Mouse (Mus musculus) adrenal gland (tissue): ENCODE data around the gene Map7d1.

ENCODE experiments used
- intact Hi-C: fragments of 180-260 bp; cut with DNase I; formaldehyde crosslinking; loops from one replicate; pipeline ENCODE4 v1.15.1; 2025

Map7d1 gene

DNA sequence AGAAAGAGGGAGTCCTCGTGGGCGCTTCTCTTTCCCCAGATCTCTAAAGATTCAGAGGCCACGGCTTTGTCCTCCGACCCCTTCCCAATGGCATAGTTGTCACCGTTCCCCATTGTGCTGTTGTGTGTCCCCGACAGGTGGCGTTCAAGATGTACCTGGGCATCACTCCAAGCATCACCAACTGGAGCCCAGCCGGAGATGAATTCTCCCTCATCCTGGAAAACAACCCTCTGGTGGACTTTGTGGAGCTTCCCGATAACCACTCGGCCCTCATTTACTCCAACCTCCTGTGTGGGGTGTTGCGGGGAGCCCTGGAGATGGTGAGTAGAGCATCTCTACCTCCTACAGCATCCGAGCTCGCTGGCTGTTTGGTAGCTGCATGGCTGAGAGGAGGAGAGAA lies 17.6 kb upstream of the Map7d1 start:
- intact Hi-C loops: no loop called here

- intact Hi-C loops: loop anchor here (5.0 kb wide), 1 partner anchor 33 kb away; no protein-coding TSS in a partner anchor
Observed at GRCm38 (mm10) chr4:126269292-126269691, 13.1 kb upstream of the Map7d1 start.

DNA sequence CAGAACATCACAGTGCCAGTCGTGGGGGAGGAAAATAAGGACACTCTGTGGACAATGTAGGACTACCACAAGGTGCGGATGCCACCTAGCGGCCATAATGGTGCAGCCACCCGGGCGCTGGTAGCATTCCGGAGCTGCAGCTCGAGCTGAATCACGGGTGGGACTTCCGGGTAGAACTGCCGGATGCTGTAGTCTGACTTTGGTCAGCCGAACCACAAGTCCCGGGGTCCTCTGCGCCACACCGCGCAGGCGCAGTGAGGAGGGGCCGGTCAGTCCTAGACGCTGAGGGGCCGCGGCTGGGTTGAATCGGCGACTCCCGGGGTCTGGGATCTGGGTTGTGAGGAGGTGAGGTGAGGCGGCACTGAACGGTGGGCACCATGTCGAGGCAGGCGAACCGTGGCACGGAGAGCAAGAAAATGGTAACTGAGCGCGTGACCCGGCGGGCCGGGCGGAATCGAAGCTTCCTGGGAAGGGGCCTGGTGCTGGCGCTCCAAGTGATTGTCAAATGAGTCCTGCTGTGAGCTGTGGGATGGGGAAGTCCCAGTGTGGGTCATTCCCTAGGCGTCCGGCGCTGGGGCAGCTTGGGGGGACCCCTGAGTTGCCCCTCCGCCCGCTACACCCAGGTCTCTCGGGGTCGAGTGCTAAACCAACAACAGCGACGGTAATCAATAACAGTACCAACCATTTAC lies 6.1 kb upstream of the Map7d1 start, which contains the start of gene Trappc3:
TSS of gene Trappc3 (plus strand) at position 207 of the 689 bp plus-strand sequence.
- intact Hi-C loops: loop anchor here (5.0 kb wide), 2 partner anchors 75 to 175 kb away; no protein-coding TSS in a partner anchor

GRCm38 (mm10) chr4:126261675-126262074 lies 5.5 kb upstream of the Map7d1 start:
- intact Hi-C loops: loop anchor here (2.0 to 5.0 kb wide), 3 partner anchors 35 to 174 kb away; no protein-coding TSS in a partner anchor

- intact Hi-C loops: loop anchor here (2.0 to 5.0 kb wide), 3 partner anchors 34 to 174 kb away; no protein-coding TSS in a partner anchor
Observed at GRCm38 (mm10) chr4:126261266-126261665, 5.1 kb upstream of the Map7d1 start.

DNA sequence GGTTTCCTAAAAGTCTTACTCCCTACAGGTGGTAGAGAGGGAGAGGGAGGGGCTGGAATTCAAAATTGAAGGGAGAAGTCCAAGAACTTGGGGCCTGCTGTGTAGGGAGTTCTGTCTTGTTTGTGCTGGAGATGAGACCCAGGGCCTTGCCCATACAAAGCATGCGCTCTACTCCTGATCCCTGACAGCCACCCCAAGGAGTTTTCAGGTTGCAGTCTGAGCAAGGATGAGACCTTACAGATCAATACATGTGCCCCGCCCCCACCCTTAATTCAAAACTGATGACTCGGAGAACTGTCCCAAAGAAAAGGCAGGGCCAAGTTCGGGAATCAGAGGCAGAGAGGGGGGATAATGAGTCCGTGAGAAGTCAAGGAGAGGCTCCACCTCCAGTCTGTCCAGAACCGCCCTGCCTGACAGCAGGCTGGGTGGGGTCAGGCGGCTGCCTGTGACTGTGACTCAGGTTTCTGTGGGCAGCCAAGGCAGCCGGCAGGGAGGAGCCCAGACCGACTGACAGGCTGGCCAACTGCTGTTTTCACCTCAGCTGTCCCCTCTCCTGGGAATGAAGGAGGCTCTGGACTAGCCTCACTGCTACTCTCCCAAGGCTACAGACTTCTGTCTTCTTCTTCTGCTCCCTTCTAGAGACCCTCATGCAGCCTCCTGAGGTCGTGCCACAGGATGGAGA lies 4.5 kb upstream of the Map7d1 start:
- intact Hi-C loops: loop anchor here (2.0 to 5.0 kb wide), 3 partner anchors 34 to 173 kb away; no protein-coding TSS in a partner anchor

DNA sequence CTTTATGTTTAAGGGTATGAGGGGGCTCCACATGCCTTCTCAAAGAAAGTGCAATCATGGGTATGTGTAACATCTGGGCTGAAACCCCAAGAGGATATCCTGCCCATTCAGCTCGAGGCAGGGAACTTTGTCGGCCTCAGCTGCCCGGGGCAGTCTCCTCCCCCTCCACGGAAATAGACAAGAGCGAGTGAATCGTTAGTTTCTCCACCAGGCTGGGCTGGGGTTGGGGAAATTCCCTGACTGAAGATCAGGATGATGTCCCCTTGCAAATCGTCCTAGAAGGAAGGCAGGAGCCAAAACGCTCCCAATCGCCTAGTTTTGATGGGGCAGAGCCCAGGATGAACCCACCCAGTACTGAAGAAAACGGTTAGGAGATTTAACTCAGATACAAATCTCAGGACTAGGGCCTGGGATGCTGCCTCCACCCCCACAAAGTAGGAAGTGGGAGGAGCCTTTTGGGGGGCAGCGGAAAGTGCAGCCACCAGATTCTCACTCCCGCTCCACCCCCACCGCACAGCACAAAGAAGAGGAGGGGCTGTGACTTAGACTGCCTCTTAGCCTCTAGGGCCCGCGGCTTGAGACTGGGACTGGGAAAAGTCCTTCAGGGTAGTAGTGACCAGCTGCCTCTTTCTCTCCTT lies 3.5 kb upstream of the Map7d1 start:
- intact Hi-C loops: loop anchor here (2.0 to 5.0 kb wide), 3 partner anchors 33 to 172 kb away; no protein-coding TSS in a partner anchor

- intact Hi-C loops: no loop called here
Observed at GRCm38 (mm10) chr4:126259063-126259462, 2.9 kb upstream of the Map7d1 start.

- intact Hi-C loops: no loop called here
Observed at GRCm38 (mm10) chr4:126256967-126257881, 1.1 kb upstream of the Map7d1 start.

DNA sequence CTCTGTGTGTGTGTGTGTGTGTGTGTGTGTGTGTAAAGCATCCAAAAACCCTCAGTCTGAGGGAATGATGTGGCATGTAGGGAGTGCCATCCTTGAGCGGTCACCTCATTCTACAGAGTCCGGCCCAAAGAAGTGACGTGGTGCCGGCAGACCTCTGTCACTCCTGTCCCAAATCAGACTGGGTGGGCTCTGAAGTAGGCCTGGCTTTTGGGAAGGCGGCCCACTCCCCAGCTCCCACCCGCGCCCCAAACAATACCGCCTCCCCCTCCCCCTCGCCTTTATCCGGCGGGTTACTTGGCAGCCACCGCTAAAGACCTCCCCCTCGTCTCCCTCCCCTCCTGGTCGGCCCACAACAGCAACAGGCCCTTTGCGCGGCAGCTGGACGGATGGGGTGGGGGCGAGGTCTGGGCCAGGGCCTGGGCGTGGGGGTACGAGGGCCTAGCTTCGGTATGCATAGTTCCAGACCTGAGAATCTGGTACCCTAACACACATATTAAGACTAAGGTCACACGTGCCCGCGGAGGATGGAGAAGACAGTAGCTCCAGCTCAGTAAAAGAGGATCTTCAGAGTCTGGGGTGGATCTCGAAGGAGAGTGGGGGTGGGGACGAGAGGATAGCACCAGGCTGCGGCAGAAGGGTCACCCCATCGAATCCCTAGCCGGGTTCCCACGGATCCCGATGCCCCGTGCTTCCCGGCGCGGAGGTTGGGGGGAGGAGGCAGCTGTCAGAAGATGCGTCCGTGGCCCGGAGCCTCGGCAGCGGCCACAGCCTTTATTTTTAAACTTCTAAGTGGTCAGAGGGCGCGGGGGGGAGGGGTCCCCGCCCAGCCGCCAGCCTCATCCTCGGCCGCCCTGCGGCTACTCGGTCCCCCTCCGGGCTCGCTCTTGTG lies 786 bp downstream of the Map7d1 start:
- intact Hi-C loops: no loop called here

GRCm38 (mm10) chr4:126254315-126255112 lies 1.6 kb downstream of the Map7d1 start:
- intact Hi-C loops: no loop called here

DNA sequence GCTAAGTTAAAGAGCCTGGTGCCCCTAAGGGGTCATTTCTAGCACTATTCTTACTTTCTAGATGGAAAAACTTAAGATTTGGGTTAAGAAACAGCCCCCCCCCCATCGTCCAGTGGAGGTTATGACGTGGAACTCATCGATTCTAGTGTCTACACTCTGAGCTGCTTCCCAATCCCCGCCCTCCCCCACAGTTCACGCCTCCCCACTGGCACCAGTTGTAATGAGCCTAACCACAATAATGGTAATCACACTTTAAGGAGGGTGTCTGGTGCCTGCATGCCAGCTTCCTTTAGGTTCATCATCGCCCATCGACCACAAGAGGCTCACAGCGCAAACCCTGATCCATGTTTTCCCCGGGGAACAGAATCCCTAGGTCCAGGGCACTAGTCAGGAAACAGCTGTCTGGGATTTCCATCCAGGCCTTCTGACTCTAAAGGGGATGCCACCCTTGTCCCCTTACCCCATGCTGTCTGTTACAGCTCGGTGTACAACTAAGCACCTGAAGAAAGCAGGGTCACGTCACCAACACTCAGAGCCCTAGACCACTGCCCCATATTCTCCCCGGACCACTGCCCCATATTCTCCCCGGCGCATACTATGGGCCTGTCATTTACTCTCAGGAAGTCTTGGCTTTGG lies 2.4 kb downstream of the Map7d1 start:
- intact Hi-C loops: no loop called here

- intact Hi-C loops: no loop called here
Observed at GRCm38 (mm10) chr4:126252411-126253237, 3.5 kb downstream of the Map7d1 start.

GRCm38 (mm10) chr4:126251655-126252254 lies 4.4 kb downstream of the Map7d1 start:
- intact Hi-C loops: no loop called here

GRCm38 (mm10) chr4:126250659-126251058 lies 5.5 kb downstream of the Map7d1 start:
- intact Hi-C loops: no loop called here

GRCm38 (mm10) chr4:126248261-126248868 lies 7.8 kb downstream of the Map7d1 start:
- intact Hi-C loops: no loop called here
